In genomic region chr16:4435371-4435770, GRCm38 (mm10) we compare ENCODE assay signal across 21 mouse cellular contexts. TPM values are rescaled to one million over a fixed set of nuclear protein-coding genes. Genes with fewer than 3 reads are reported as not detected.
A peak's percentile ranks its signal among the peaks of the same experiment; 100 is the strongest.
DNase-seq lines count a peak whose midpoint lies in the region; ATAC-seq lines count a peak whose summit lies in the region.
"Had no signal": no experiment of that assay in that cellular context is flagged by ENCODE, and none has a peak within 500 bp of the region (broad histone marks: within the 10 kb centered on the region; RNA-seq: fewer than 3 reads in every experiment).

No protein-coding gene starts in this region.

- no peaks in the 10 kb centered on the region for H3K9me3 ChIP-seq in heart, embryonic 11.5 days (replicated peaks; ENCODE audit: control insufficient read depth, low read length)
- no peaks in the 10 kb centered on the region for H3K9me3 ChIP-seq in kidney, embryonic 14.5 days (ENCODE audit: control insufficient read depth, low read length)
- H3K9me3 ChIP-seq: forebrain, embryonic 10.5 days; hindbrain, embryonic 10.5 days; midbrain, embryonic 10.5 days had no signal

- H3K4me3 ChIP-seq in heart, embryonic 11.5 days (ENCODE audit: low read depth, low read length): no peak overlapping the region
- no peak overlapping the region for H3K4me3 ChIP-seq in kidney, embryonic 14.5 days (ENCODE audit: low read length)
- H3K4me3 ChIP-seq: forebrain, embryonic 10.5 days; hindbrain, embryonic 10.5 days; midbrain, embryonic 10.5 days had no signal

- H3K4me2 ChIP-seq in heart, embryonic 11.5 days: no peak overlapping the region
- no peak overlapping the region for H3K4me2 ChIP-seq in kidney, embryonic 14.5 days (replicated peaks; ENCODE audit: low read depth, low read length)
- H3K4me2 ChIP-seq: liver, embryonic 11.5 days had no signal

- no peak overlapping the region for H3K9ac ChIP-seq in heart, embryonic 11.5 days (ENCODE audit: low read depth, low read length)
- H3K9ac ChIP-seq in kidney, embryonic 14.5 days (ENCODE audit: low read depth, low read length): no peak overlapping the region
- H3K9ac ChIP-seq: forebrain, postnatal 0 days had no signal

- H3K36me3 ChIP-seq in heart, embryonic 11.5 days (ENCODE audit: control insufficient read depth, insufficient read depth, low read length): no peaks in the 10 kb centered on the region
- no peaks in the 10 kb centered on the region for H3K36me3 ChIP-seq in kidney, embryonic 14.5 days (ENCODE audit: control insufficient read depth, insufficient read depth, low read length)
- H3K36me3 ChIP-seq: forebrain, embryonic 10.5 days; hindbrain, embryonic 10.5 days; midbrain, embryonic 10.5 days had no signal

- 80% methylated on average over 2 of the region's 2 CpGs for WGBS in heart, embryonic 11.5 days (ENCODE audit: insufficient replicate concordance)
- WGBS in kidney, embryonic 14.5 days: 78% methylated on average over 2 of the region's 2 CpGs

- DNase-seq in heart, adult 11 months: peak; percentile 90
- peak; percentile 26 to 59 for DNase-seq in kidney, postnatal 25 days
- peak; percentile 93 for DNase-seq in Muller cell, postnatal 12 days (ENCODE audit: inconsistent ontology term)
- peak; percentile 79 for DNase-seq in adrenal gland, postnatal 14 days
- no peak for DNase-seq in cerebellum, postnatal 25 days
- DNase-seq in layer of hippocampus, adult 8-10 months (ENCODE audit: low spot score in 2 of 2): no peak
- DNase-seq: cerebellum, adult 11-12 months; cerebellum, postnatal 14 days; embryo, embryonic 11 days; forebrain, postnatal 0 days; lung, adult 18-20 months; lung, postnatal 36 days; thymus, postnatal 25 days had no signal

- no peak for ATAC-seq in heart, embryonic 11.5 days (replicated peaks; ENCODE audit: insufficient number of reproducible peaks, low FRiP score, low TSS enrichment)
- no peak for ATAC-seq in kidney, embryonic 14.5 days (ENCODE audit: low FRiP score, low TSS enrichment)
- ATAC-seq: activated CD4-positive, CD25-positive, alpha-beta regulatory T cell, adult 4 months; forebrain, postnatal 0 days; hindbrain, postnatal 0 days had no signal

- H3K27me3 ChIP-seq in heart, embryonic 11.5 days (ENCODE audit: control insufficient read depth, insufficient read depth, low read length): 0 out of 2 replicates have a peak, but pooled peaks cover under 1% of the 10 kb centered on the region
- no peaks in the 10 kb centered on the region for H3K27me3 ChIP-seq in kidney, embryonic 14.5 days (ENCODE audit: control insufficient read depth, insufficient read depth, low read length)

- H3K4me1 ChIP-seq in heart, embryonic 11.5 days (ENCODE audit: control insufficient read depth, insufficient read depth, low read length): no peaks in the 10 kb centered on the region
- H3K4me1 ChIP-seq in kidney, embryonic 14.5 days (ENCODE audit: control insufficient read depth, insufficient read depth, low read length): no peaks in the 10 kb centered on the region
- H3K4me1 ChIP-seq: forebrain, embryonic 10.5 days; hindbrain, embryonic 10.5 days; midbrain, embryonic 10.5 days had no signal

- no peak overlapping the region for H3K27ac ChIP-seq in heart, embryonic 11.5 days (ENCODE audit: low read depth, low read length)
- H3K27ac ChIP-seq in kidney, embryonic 14.5 days (ENCODE audit: low read depth, low read length): no peak overlapping the region
- H3K27ac ChIP-seq: forebrain, embryonic 10.5 days; hindbrain, embryonic 10.5 days; hindbrain, postnatal 0 days; midbrain, embryonic 10.5 days had no signal

RNA-seq across cellular contexts. Expression of gene Adcy9, which starts 15.1 kb away (rescaled TPM):
- 0.99 and 1.2 TPM in 2 replicates for polyA plus RNA-seq in heart, embryonic 11.5 days (2014; fragmentation: Nextera tagmentation; extraction: Ambion mirVana)
- polyA plus RNA-seq in kidney, embryonic 14.5 days (2014; fragmentation: Nextera tagmentation; extraction: Ambion mirVana): 1.1 and 1.3 TPM in 2 replicates
- 36.1 and 38.7 TPM in 2 replicates for total RNA-seq in adrenal gland, postnatal 14 days (2021)
- 100 to 1,000 TPM in 2 of 4 experiments, 10 to 100 TPM in 2; 89.1 to 103 (median 99.7) TPM for total RNA-seq in layer of hippocampus, adult 8-10 months (2022)

Comparison
In these comparisons a context has a peak if more than half of its experiments do, and no peak if none do; other contexts are left out.
1. DNase-seq: peak in heart, adult 11 months (single experiment), kidney, postnatal 25 days (2 of 2), Muller cell, postnatal 12 days (single experiment) and adrenal gland, postnatal 14 days (single experiment); none in cerebellum, postnatal 25 days (0 of 2) and layer of hippocampus, adult 8-10 months (0 of 2).